Mouse (Mus musculus): ENCODE measurements around the gene Slc22a17. TPM values are rescaled to one million over a fixed set of nuclear protein-coding genes. Genes with fewer than 3 reads are reported as not detected.
A peak's percentile ranks its signal among the peaks of the same experiment; 100 is the strongest.

The Slc22a17 gene
- total and polyA plus RNA-seq, 2 experiments from 2014 or later, result 369 to 606 TPM

DNA sequence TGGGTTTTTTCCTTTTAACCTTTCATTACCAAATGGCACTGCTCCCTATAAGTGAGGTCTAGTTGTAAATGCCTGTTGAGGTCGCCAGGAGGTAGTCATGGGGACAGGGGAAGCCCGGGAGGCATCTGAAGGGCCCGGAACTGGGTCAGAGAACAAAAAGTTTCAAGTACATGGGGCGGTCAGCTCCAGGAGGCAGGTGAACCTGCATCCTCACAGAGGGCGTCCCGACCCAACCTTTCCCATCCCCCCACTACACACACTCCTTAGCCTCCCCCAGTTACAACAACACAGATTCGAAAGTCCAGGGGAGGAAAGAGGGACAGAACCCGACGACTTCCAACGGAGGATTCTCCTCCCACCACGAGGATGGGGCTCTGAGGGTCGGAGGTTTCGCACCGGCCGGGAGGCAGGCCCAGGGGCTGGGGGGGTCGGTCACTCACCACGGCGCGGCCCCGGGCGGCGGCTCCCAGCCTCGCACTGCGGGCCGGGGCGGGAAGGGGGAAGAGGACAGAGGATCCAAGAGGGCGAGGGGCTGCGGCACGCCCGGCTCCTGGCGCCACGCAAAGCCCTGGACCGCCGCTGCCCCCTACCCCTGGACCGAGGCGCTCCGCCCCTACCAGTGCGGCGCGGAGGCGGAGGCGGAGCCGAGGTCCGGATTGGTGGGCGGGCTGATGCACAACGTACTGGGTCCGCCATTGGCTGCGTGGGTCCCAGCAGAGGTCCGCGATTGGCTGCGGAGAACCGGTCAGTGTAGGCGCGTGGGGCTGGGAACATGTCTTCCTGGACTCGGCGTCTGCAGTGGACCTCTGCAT lies 49.2 kb downstream of the Slc22a17 start:
- peak overlapping the region; percentile 83 for H3K27ac ChIP-seq
- ATAC-seq (peak; percentile 100), DNase-seq (ENCODE audit: low spot score) (peak; percentile 96)
- H3K9ac ChIP-seq (replicated peaks; ENCODE audit: low read length), result peak overlapping the region; percentile 88
- peak; percentile 21; the same call in 1 of the 2 replicates for TF ChIP-seq CTCF (IDR thresholded peaks at IDR 0.05; ENCODE audit: low read depth)
- no peaks in the 10 kb centered on the region; the same call in 1 of the 2 replicates for H3K4me1 ChIP-seq (ENCODE audit: insufficient read depth, low read length)
- peak overlapping the region; percentile 74 for H3K4me2 ChIP-seq (ENCODE audit: low read depth, low read length)
- H3K36me3 ChIP-seq (ENCODE audit: insufficient read depth, low read length), result no peaks in the 10 kb centered on the region
- peak overlapping the region; percentile 99 for H3K4me3 ChIP-seq (ENCODE audit: low read length)
- H3K27me3 ChIP-seq (ENCODE audit: insufficient read depth, low read length), result no peaks in the 10 kb centered on the region
- WGBS, result under 1% methylated on average over 50 of the region's 56 CpGs
- no peaks in the 10 kb centered on the region for H3K9me3 ChIP-seq (ENCODE audit: low read length)

DNA sequence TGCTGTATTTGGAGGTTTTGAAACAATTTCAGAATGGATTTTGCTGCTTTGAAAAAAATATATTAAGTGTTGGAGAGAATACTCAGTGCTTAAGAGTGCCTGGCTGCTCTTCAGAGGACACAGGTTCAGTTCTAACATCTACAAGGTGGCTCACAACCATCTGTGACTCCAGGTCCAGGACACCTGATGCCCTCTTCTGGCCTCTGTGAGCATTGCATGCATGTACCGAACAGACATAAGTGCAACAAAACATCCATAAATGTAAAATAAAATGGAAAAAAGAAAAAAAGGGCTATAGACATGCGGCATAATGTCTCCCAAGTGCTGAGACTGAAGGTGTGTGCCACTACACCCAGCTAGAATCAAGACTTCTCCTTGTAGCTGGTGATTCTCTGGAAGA lies 52.4 kb downstream of the Slc22a17 start:
- ATAC-seq, result no peak
- peak; percentile 82 for TF ChIP-seq CTCF (IDR thresholded peaks at IDR 0.05; ENCODE audit: low read depth)
- Histone ChIP-seq H3K9ac (replicated peaks; ENCODE audit: low read length) (no peak overlapping the region), H3K9me3 (ENCODE audit: low read length) (no peaks in the 10 kb centered on the region), H3K4me2 (ENCODE audit: low read depth, low read length) (no peak overlapping the region), H3K4me3 (ENCODE audit: low read length) (no peak overlapping the region), H3K36me3 (ENCODE audit: insufficient read depth, low read length) (peaks cover 16% of the 10 kb centered on the region; the same call in 1 of the 2 replicates), H3K4me1 (ENCODE audit: insufficient read depth, low read length) (no peaks in the 10 kb centered on the region; the same call in 1 of the 2 replicates), H3K27ac (no peak overlapping the region), H3K27me3 (ENCODE audit: insufficient read depth, low read length) (no peaks in the 10 kb centered on the region)
- WGBS, result 33% methylated on average over 2 of the region's 2 CpGs
- DNase-seq (ENCODE audit: low spot score), result peak; percentile 68

GRCm38 (mm10) chr14:54857891-54858290 lies 55.0 kb downstream of the Slc22a17 start:
- no peak for TF ChIP-seq CTCF (IDR thresholded peaks at IDR 0.05; ENCODE audit: low read depth)
- H3K4me1 ChIP-seq (ENCODE audit: insufficient read depth, low read length), result no peaks in the 10 kb centered on the region
- WGBS, result 76% methylated on average over 9 of the region's 9 CpGs
- no peaks in the 10 kb centered on the region for H3K27me3 ChIP-seq (ENCODE audit: insufficient read depth, low read length)
- 0 out of 2 replicates have a peak overlapping the region, but pooled peaks have one; percentile 17 for H3K9ac ChIP-seq (replicated peaks; ENCODE audit: low read length)
- no peak overlapping the region for H3K27ac ChIP-seq
- no peak overlapping the region for H3K4me2 ChIP-seq (ENCODE audit: low read depth, low read length)
- H3K4me3 ChIP-seq (ENCODE audit: low read length), result no peak overlapping the region
- H3K9me3 ChIP-seq (ENCODE audit: low read length), result no peaks in the 10 kb centered on the region
- peaks cover 16% of the 10 kb centered on the region; the same call in 1 of the 2 replicates for H3K36me3 ChIP-seq (ENCODE audit: insufficient read depth, low read length)
- ATAC-seq (0 out of 2 replicates have a peak, but pooled peaks have one; percentile 47), DNase-seq (ENCODE audit: low spot score) (peak; percentile 15)

GRCm38 (mm10) chr14:54856703-54857102 lies 56.2 kb downstream of the Slc22a17 start:
- H3K4me1 ChIP-seq (ENCODE audit: insufficient read depth, low read length), result no peaks in the 10 kb centered on the region
- H3K4me2 ChIP-seq (ENCODE audit: low read depth, low read length), result no peak overlapping the region
- H3K27me3 ChIP-seq (ENCODE audit: insufficient read depth, low read length), result no peaks in the 10 kb centered on the region
- H3K4me3 ChIP-seq (ENCODE audit: low read length), result no peak overlapping the region
- 90% methylated on average over 7 of the region's 7 CpGs for WGBS
- ATAC-seq (no peak), DNase-seq (ENCODE audit: low spot score) (no peak)
- H3K9ac ChIP-seq (replicated peaks; ENCODE audit: low read length), result no peak overlapping the region
- no peak overlapping the region for H3K27ac ChIP-seq
- peaks cover 16% of the 10 kb centered on the region; the same call in 1 of the 2 replicates for H3K36me3 ChIP-seq (ENCODE audit: insufficient read depth, low read length)
- no peak for TF ChIP-seq CTCF (IDR thresholded peaks at IDR 0.05; ENCODE audit: low read depth)
- no peaks in the 10 kb centered on the region for H3K9me3 ChIP-seq (ENCODE audit: low read length)

MicroRNAs encoded within 50 kb of the gene (microRNA counts, 519-probe panel; counts per million panel counts)
- 2,658 counts per million, percentile 41 among the panel's probes with 10 or more counts for microRNA mmu-miR-208a

Small RNA genes within 50 kb of the gene (microRNA-seq; reads per million reads assigned to microRNA genes)
- 1.1 to 4.8 reads per million in 2 experiments for gene Mir208a

Other genes with a start within 250 kb of the Slc22a17 start
- gene 1700123O20Rik, start 226.9 kb downstream of the Slc22a17 start, total RNA-seq (2014; rRNA removed), result 29.6 and 37.9 TPM in 2 replicates
- gene 1700123O20Rik, start 226.9 kb downstream of the Slc22a17 start, polyA plus RNA-seq (2015; fragmentation: Nextera tagmentation; extraction: Ambion mirVana), result 64.1 and 67.7 TPM in 2 replicates
- gene Acin1, start 226.2 kb downstream of the Slc22a17 start, total RNA-seq (2014; rRNA removed), result 101 and 118 TPM in 2 replicates
- gene Acin1, start 226.2 kb downstream of the Slc22a17 start, polyA plus RNA-seq (2015; fragmentation: Nextera tagmentation; extraction: Ambion mirVana), result 102 and 106 TPM in 2 replicates
- gene Gm29776, start 214.3 kb downstream of the Slc22a17 start, total RNA-seq (2014; rRNA removed), result 0.31 and 0.61 TPM in 2 replicates
- 0.26 and 0.28 TPM in 2 replicates for gene Gm29776, start 214.3 kb downstream of the Slc22a17 start, polyA plus RNA-seq (2015; fragmentation: Nextera tagmentation; extraction: Ambion mirVana)
- gene Cebpe, start 201.0 kb downstream of the Slc22a17 start, total RNA-seq (2014; rRNA removed), result not detected in 2 replicates
- not detected in 2 replicates for gene Cebpe, start 201.0 kb downstream of the Slc22a17 start, polyA plus RNA-seq (2015; fragmentation: Nextera tagmentation; extraction: Ambion mirVana)
- gene Slc7a8, start 131.2 kb downstream of the Slc22a17 start, total RNA-seq (2014; rRNA removed), result 8.9 and 10.6 TPM in 2 replicates
- 7.9 and 9.3 TPM in 2 replicates for gene Slc7a8, start 131.2 kb downstream of the Slc22a17 start, polyA plus RNA-seq (2015; fragmentation: Nextera tagmentation; extraction: Ambion mirVana)
- not detected in 2 replicates for gene Rnf212b, start 99.0 kb downstream of the Slc22a17 start, total RNA-seq (2014; rRNA removed)
- not detected in 2 replicates for gene Rnf212b, start 99.0 kb downstream of the Slc22a17 start, polyA plus RNA-seq (2015; fragmentation: Nextera tagmentation; extraction: Ambion mirVana)
- 7.8 and 9.6 TPM in 2 replicates for gene Homez, start 42.2 kb downstream of the Slc22a17 start, total RNA-seq (2014; rRNA removed)
- 9.0 and 9.3 TPM in 2 replicates for gene Homez, start 42.2 kb downstream of the Slc22a17 start, polyA plus RNA-seq (2015; fragmentation: Nextera tagmentation; extraction: Ambion mirVana)
- 21.3 and 26.5 TPM in 2 replicates for gene Ppp1r3e, start 35.6 kb downstream of the Slc22a17 start, total RNA-seq (2014; rRNA removed)
- gene Ppp1r3e, start 35.6 kb downstream of the Slc22a17 start, polyA plus RNA-seq (2015; fragmentation: Nextera tagmentation; extraction: Ambion mirVana), result 4.0 and 5.1 TPM in 2 replicates
- 28.4 and 37.1 TPM in 2 replicates for gene Bcl2l2, start 29.8 kb downstream of the Slc22a17 start, total RNA-seq (2014; rRNA removed)
- 4.3 and 4.6 TPM in 2 replicates for gene Bcl2l2, start 29.8 kb downstream of the Slc22a17 start, polyA plus RNA-seq (2015; fragmentation: Nextera tagmentation; extraction: Ambion mirVana)
- 3.0 and 6.8 TPM in 2 replicates for gene Gm20521, start 29.7 kb downstream of the Slc22a17 start, total RNA-seq (2014; rRNA removed)
- gene Gm20521, start 29.7 kb downstream of the Slc22a17 start, polyA plus RNA-seq (2015; fragmentation: Nextera tagmentation; extraction: Ambion mirVana), result 1.3 and 1.9 TPM in 2 replicates
- gene Pabpn1, start 20.6 kb downstream of the Slc22a17 start, total RNA-seq (2014; rRNA removed), result 88.1 and 109 TPM in 2 replicates
- 145 and 154 TPM in 2 replicates for gene Pabpn1, start 20.6 kb downstream of the Slc22a17 start, polyA plus RNA-seq (2015; fragmentation: Nextera tagmentation; extraction: Ambion mirVana)
- 38.0 and 43.1 TPM in 2 replicates for gene Efs, start 13.0 kb upstream of the Slc22a17 start, total RNA-seq (2014; rRNA removed)
- gene Efs, start 13.0 kb upstream of the Slc22a17 start, polyA plus RNA-seq (2015; fragmentation: Nextera tagmentation; extraction: Ambion mirVana), result 12.9 and 13.8 TPM in 2 replicates
- not detected in 2 replicates for gene Il25, start 19.6 kb upstream of the Slc22a17 start, total RNA-seq (2014; rRNA removed)
- gene Il25, start 19.6 kb upstream of the Slc22a17 start, polyA plus RNA-seq (2015; fragmentation: Nextera tagmentation; extraction: Ambion mirVana), result 0.95 and 1.2 TPM in 2 replicates
- 62.6 and 74.1 TPM in 2 replicates for gene Cmtm5, start 23.1 kb upstream of the Slc22a17 start, total RNA-seq (2014; rRNA removed)
- gene Cmtm5, start 23.1 kb upstream of the Slc22a17 start, polyA plus RNA-seq (2015; fragmentation: Nextera tagmentation; extraction: Ambion mirVana), result 44.8 and 52.1 TPM in 2 replicates
- 0.21 and 0.32 TPM in 2 replicates for gene Myh6, start 53.8 kb upstream of the Slc22a17 start, total RNA-seq (2014; rRNA removed)
- 1.1 and 1.4 TPM in 2 replicates for gene Myh6, start 53.8 kb upstream of the Slc22a17 start, polyA plus RNA-seq (2015; fragmentation: Nextera tagmentation; extraction: Ambion mirVana)
- gene Gm17428, start 63.8 kb upstream of the Slc22a17 start, total RNA-seq (2014; rRNA removed), result not detected in 2 replicates
- gene Gm17428, start 63.8 kb upstream of the Slc22a17 start, polyA plus RNA-seq (2015; fragmentation: Nextera tagmentation; extraction: Ambion mirVana), result not detected in 2 replicates
- gene Myh7, start 81.5 kb upstream of the Slc22a17 start, total RNA-seq (2014; rRNA removed), result 1.3 and 2.0 TPM in 2 replicates
- gene Myh7, start 81.5 kb upstream of the Slc22a17 start, polyA plus RNA-seq (2015; fragmentation: Nextera tagmentation; extraction: Ambion mirVana), result 6.5 and 8.6 TPM in 2 replicates
- 16.6 and 25.4 TPM in 2 replicates for gene Ngdn, start 102.3 kb upstream of the Slc22a17 start, total RNA-seq (2014; rRNA removed)
- 53.2 and 55.2 TPM in 2 replicates for gene Ngdn, start 102.3 kb upstream of the Slc22a17 start, polyA plus RNA-seq (2015; fragmentation: Nextera tagmentation; extraction: Ambion mirVana)
- gene Zfhx2, start 179.2 kb upstream of the Slc22a17 start, total RNA-seq (2014; rRNA removed), result 10.7 and 10.9 TPM in 2 replicates
- gene Zfhx2, start 179.2 kb upstream of the Slc22a17 start, polyA plus RNA-seq (2015; fragmentation: Nextera tagmentation; extraction: Ambion mirVana), result 8.1 and 8.4 TPM in 2 replicates
- gene Thtpa, start 181.7 kb upstream of the Slc22a17 start, total RNA-seq (2014; rRNA removed), result 37.7 and 44.1 TPM in 2 replicates
- gene Thtpa, start 181.7 kb upstream of the Slc22a17 start, polyA plus RNA-seq (2015; fragmentation: Nextera tagmentation; extraction: Ambion mirVana), result 31.8 and 32.8 TPM in 2 replicates
- gene Ap1g2, start 193.5 kb upstream of the Slc22a17 start, total RNA-seq (2014; rRNA removed), result 5.7 and 6.5 TPM in 2 replicates
- 5.9 and 6.1 TPM in 2 replicates for gene Ap1g2, start 193.5 kb upstream of the Slc22a17 start, polyA plus RNA-seq (2015; fragmentation: Nextera tagmentation; extraction: Ambion mirVana)
- 124 and 126 TPM in 2 replicates for gene Jph4, start 203.8 kb upstream of the Slc22a17 start, total RNA-seq (2014; rRNA removed)
- 28.3 and 29.4 TPM in 2 replicates for gene Jph4, start 203.8 kb upstream of the Slc22a17 start, polyA plus RNA-seq (2015; fragmentation: Nextera tagmentation; extraction: Ambion mirVana)

All from hindbrain, postnatal 0 days (tissue).